Mouse (Mus musculus): Measurements from ENCODE around the gene Canx. TPM values are rescaled to one million over a fixed set of nuclear protein-coding genes. Genes with fewer than 3 reads are reported as not detected.
"Not testable (repeated sequence)": the region's sequence is repeated elsewhere in the genome, so short reads cannot be mapped to it uniquely, and the experiment has no call there.

Gene Canx
- 258 and 266 TPM in 2 replicates for polyA plus RNA-seq (2015; fragmentation: Nextera tagmentation; extraction: Ambion mirVana)

DNA sequence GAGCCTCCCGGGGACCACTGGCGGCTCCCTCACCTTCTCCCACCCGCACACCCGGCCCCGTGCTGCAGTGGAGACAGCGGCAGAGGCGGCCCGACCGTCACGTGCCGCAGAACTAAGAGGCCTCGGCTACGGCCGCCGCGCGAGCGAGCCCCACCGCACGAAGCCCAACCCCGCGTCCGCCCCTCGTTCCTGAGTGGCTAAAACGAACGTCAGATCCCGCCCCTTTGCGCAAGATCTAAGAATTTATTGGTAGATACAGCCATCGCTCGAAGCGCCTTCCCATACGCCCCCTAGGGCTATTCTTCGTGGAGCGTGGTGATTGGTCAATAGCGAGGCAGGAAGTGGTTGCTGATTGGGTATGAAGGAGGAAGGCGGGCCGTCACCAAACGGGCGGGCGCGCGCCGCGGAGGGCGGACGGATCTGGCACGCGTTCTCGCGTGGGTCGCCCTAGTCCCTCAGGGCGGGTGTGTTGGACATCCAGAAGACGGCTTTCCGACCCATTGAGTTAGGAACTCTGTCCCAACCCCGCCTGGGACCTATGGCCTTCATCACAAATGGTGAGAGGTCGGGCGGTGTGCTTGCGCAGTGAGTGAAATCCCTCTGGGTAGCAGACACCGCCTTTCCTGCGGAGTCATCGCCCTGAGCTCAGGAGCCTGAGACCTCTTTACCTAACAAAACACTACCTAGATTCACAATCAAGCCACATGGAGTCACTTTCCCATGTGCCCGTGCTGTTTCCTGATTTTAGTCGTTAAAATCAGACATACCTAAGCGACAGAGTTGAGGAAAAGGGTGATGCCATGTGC is at the start of gene Canx:
TSS of gene Canx (minus strand) at position 178 of the 806 bp plus-strand sequence.
- Histone ChIP-seq H3K9ac (peak within 1 kb of the TSS; percentile 93), H3K4me2 (peak within 1 kb of the TSS; percentile 68), H3K9me3 (no peaks in the 10 kb centered on the region), H3K27ac (peak within 1 kb of the TSS; percentile 92), H3K36me3 (replicated peaks) (no peaks in the 10 kb centered on the region), H3K27me3 (replicated peaks) (no peaks in the 10 kb centered on the region), H3K4me3 (peak within 1 kb of the TSS; percentile 83), H3K4me1 (peaks cover 42% of the 10 kb centered on the region)
- under 1% methylated on average over 64 of the region's 64 CpGs for WGBS
- ATAC-seq (replicated peaks), result peak; percentile 99

DNA sequence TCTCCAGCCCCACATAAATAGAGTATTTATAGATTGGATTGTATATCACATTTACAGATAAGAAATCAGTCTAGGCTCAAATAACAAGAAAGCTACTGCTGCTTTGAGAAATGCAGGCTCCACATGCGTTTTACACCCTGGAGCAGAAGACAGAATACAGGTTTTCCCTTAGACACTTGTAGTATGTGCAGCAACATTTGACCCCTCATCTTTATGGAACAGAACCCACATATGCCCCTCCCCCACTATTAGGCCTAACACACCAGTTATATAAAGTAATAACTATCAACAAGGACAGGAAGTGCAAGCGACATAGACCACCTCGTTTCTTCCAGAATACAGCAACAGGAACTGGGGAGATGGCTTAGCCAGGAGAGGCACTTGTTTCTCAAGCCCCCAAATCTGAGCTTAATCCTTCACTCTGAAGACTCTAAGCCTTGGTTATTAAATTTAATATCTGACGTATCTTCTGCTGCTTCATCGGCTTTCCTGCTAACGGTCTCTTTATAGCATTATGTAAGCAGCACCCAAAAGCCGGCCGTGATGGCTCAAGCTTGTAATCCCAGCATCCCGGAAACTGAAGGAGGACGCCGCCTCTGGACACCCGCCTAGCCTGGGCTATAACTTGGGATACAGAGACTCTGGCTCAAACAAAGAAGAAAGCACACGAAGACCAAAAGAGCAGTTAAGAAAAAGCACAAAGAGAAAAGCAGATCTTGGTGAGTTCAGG is 49.0 kb upstream of the Canx start:
- Histone ChIP-seq H3K27ac (no peak overlapping the region), H3K4me2 (no peak overlapping the region), H3K9me3 (no peaks in the 10 kb centered on the region), H3K4me3 (no peak overlapping the region), H3K9ac (no peak overlapping the region), H3K4me1 (peaks cover 33% of the 10 kb centered on the region), H3K36me3 (replicated peaks) (0 out of 2 replicates have a peak, but pooled peaks cover 2% of the 10 kb centered on the region), H3K27me3 (replicated peaks) (no peaks in the 10 kb centered on the region)
- WGBS, result 72% methylated on average over 13 of the region's 13 CpGs
- ATAC-seq (replicated peaks), result no peak

DNA sequence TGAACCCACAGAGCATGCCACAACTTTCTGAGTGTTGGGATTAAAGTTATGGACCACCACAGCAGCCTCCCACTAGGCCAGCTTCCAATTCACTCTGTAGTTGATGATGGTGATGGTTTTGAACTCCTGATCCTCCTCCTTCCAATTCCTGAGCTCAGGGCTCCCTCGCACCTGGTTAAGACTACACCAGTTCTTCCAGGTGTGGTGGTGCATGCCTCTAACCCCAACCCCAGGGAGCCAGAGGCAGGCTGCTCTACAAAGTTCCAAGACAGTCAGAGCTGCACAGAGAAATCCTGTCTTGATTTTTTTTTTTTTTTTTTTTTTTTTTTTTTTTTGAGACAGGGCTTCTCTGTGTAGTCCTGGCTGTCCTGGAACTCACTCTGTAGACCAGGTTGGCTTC is 48.1 kb upstream of the Canx start:
- no peak overlapping the region for H3K4me3 ChIP-seq
- no peak overlapping the region for H3K4me2 ChIP-seq
- H3K36me3 ChIP-seq (replicated peaks), result no peaks in the 10 kb centered on the region
- H3K4me1 ChIP-seq, result peaks cover 28% of the 10 kb centered on the region
- H3K9ac ChIP-seq, result no peak overlapping the region
- no peak overlapping the region for H3K27ac ChIP-seq
- ATAC-seq (replicated peaks), result no peak
- no peaks in the 10 kb centered on the region for H3K9me3 ChIP-seq
- no peaks in the 10 kb centered on the region for H3K27me3 ChIP-seq (replicated peaks)
- WGBS, result 100% methylated on average over 1 of the region's 1 CpGs

DNA sequence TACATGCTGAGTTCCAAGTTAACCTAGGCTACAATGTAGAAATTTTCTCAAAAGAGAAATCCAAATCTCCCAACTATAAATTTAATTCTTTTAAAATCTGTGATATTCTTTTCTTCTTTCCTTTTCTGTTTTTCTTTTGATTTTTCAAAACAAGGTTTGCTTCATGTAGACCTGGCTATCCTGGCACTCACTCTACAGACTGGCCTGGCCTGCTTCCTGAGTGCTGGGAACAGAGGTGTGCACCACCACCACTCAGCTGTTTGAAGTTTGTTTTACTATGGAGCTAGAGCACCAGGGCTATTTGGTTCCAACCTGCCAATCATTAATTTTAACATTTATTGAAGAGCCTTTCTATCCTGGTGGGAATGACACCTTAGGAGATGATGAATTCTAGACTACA is 47.6 kb upstream of the Canx start:
- H3K27ac ChIP-seq, result no peak overlapping the region
- ATAC-seq (replicated peaks), result no peak
- H3K4me2 ChIP-seq, result no peak overlapping the region
- H3K4me3 ChIP-seq, result no peak overlapping the region
- H3K36me3 ChIP-seq (replicated peaks), result no peaks in the 10 kb centered on the region
- H3K4me1 ChIP-seq, result peaks cover 28% of the 10 kb centered on the region
- H3K27me3 ChIP-seq (replicated peaks), result no peaks in the 10 kb centered on the region
- no peaks in the 10 kb centered on the region for H3K9me3 ChIP-seq
- no peak overlapping the region for H3K9ac ChIP-seq

DNA sequence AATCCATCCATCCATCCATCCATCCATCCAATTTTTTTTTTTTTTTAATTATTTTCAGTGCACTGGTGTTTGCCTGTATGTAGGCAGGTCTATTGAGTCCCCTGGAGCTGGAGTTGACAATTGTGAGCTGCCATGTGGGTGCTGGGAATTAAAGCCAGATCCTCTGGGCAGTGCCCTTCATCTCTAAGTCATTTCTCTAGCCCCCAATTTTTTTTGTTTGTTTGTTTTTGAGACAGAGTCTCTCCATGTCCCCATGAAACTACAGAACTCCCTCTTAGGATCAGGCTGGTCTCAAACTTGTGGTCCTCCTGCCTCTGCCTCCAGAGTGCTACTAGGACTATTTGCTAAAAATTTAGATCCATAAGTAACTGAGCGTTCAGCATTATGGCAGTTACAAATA is 46.4 kb upstream of the Canx start:
- Histone ChIP-seq H3K27me3 (replicated peaks) (no peaks in the 10 kb centered on the region), H3K4me2 (peak overlapping the region; percentile 63)
- 92% methylated on average over 1 of the region's 1 CpGs for WGBS

DNA sequence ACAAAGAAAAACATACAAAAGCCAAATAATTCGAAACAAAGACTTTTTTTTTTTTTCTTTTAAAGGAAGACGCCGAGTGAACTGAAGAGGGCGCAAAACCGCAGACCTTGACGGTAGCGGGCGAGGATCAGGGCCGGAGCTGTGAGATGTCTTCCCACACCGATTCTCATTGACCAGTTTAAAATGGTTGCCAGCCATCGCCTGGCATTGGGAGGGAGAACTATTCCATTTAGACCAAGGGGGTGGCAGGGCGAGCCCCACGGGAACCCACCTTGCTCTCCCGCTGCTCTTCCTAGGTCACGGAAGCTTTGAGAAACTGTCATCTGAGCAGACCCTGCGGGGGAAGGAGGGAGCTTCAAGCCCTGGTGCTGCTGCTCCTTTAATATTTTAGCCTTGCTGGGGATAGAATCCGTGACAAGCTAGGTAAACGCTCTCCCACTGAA is 45.9 kb upstream of the Canx start:
- peaks cover 24% of the 10 kb centered on the region for H3K4me1 ChIP-seq
- 1% methylated on average over 18 of the region's 18 CpGs for WGBS
- H3K27me3 ChIP-seq (replicated peaks), result no peaks in the 10 kb centered on the region
- no peaks in the 10 kb centered on the region for H3K36me3 ChIP-seq (replicated peaks)
- no peaks in the 10 kb centered on the region for H3K9me3 ChIP-seq
- H3K9ac ChIP-seq, result peak overlapping the region; percentile 69
- H3K27ac ChIP-seq, result peak overlapping the region; percentile 96
- peak overlapping the region; percentile 40 for H3K4me3 ChIP-seq
- ATAC-seq (replicated peaks), result peak; percentile 69
- H3K4me2 ChIP-seq, result peak overlapping the region; percentile 63

More for the DNA sequence above, 46.4 kb upstream of the Canx start:
- Histone ChIP-seq H3K4me1 (peaks cover 28% of the 10 kb centered on the region), H3K36me3 (replicated peaks) (no peaks in the 10 kb centered on the region), H3K27ac (peak overlapping the region; percentile 96), H3K4me3 (peak overlapping the region; percentile 40), H3K9me3 (no peaks in the 10 kb centered on the region), H3K9ac (peak overlapping the region; percentile 69; the same call in 1 of the 2 replicates)
- ATAC-seq (replicated peaks), result no peak

DNA sequence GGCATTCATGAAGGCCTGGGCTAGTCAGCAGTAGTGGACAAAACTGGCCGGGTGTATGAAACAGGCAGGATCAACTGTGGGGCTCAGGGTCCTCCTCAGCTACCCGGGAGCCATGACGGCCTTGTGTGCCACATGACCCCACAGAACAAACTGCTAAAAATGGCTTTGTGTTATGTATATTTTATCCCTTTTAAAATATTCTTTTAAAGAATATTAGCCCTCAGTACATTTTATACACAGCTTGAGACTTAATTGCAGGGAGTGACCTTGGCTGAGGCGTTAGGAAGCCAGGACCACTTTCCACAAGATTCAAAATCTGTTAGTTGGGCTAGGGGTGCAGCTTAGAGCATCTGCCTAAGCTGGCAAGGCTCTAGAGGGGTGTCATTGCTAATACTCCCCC is 45.5 kb upstream of the Canx start:
- Histone ChIP-seq H3K9me3 (no peaks in the 10 kb centered on the region), H3K4me2 (peak overlapping the region; percentile 63), H3K4me1 (peaks cover 19% of the 10 kb centered on the region), H3K36me3 (replicated peaks) (no peaks in the 10 kb centered on the region), H3K27ac (peak overlapping the region; percentile 96), H3K9ac (peak overlapping the region; percentile 69; the same call in 1 of the 2 replicates), H3K27me3 (replicated peaks) (no peaks in the 10 kb centered on the region), H3K4me3 (peak overlapping the region; percentile 40; the same call in 1 of the 2 replicates)
- ATAC-seq (replicated peaks), result peak; percentile 76
- 39% methylated on average over 4 of the region's 4 CpGs for WGBS

DNA sequence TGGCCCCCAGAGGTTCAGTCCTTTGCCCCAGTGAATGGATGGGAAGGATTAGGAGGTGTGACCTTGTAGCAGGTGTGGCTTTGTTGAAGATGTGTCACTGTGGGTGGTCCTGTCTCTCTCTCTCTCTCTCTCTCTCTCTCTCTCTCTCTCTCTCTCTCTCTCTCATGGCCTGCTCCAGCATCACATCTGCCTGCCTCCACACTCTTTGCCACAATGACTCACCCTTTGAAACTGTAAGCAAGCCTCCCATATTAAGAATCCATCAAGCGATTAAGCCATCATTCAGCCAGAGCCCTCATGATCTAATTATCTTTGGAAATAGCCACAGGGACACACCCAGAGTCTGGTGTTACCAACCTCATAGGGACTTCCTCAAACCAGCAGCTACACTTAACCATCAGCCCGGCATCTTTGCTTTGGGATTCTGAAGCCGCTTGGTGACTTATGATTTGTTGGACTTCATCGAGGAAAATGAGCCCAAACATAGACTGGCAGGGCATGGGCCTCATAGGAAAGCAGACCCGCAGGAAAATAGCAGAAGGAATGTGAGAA is 44.0 kb upstream of the Canx start:
- Histone ChIP-seq H3K27me3 (replicated peaks) (no peaks in the 10 kb centered on the region), H3K9me3 (no peaks in the 10 kb centered on the region), H3K4me2 (no peak overlapping the region), H3K27ac (no peak overlapping the region), H3K4me1 (peaks cover 18% of the 10 kb centered on the region), H3K4me3 (no peak overlapping the region), H3K36me3 (replicated peaks) (no peaks in the 10 kb centered on the region), H3K9ac (no peak overlapping the region)
- no peak for ATAC-seq (replicated peaks)
- WGBS, result 92% methylated on average over 5 of the region's 5 CpGs

DNA sequence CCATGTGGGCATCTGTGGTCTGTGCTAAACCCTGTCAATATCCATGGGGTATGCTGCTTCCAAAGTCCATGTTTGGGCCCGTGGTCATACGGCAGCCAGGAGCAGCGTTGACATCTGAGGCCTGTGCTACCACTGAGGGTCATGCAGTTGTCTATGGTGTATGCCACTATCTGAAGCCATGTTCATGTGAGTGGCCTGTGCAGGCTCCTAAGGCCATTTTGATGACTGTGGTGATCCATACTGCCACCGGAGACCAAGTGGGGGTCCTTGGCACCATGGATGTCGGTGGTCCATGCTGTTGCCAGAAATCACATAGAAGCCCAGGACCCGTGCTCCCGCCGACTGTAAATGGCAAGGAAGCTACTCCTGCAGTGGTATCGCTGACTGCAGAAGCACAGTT is 42.1 kb upstream of the Canx start:
- Histone ChIP-seq H3K9me3 (no peaks in the 10 kb centered on the region), H3K4me3 (no peak overlapping the region), H3K36me3 (replicated peaks) (no peaks in the 10 kb centered on the region), H3K4me1 (peaks cover 18% of the 10 kb centered on the region), H3K27ac (no peak overlapping the region), H3K9ac (no peak overlapping the region), H3K4me2 (no peak overlapping the region), H3K27me3 (replicated peaks) (no peaks in the 10 kb centered on the region)
- ATAC-seq (replicated peaks), result no peak
- WGBS, result 95% methylated on average over 9 of the region's 9 CpGs

DNA sequence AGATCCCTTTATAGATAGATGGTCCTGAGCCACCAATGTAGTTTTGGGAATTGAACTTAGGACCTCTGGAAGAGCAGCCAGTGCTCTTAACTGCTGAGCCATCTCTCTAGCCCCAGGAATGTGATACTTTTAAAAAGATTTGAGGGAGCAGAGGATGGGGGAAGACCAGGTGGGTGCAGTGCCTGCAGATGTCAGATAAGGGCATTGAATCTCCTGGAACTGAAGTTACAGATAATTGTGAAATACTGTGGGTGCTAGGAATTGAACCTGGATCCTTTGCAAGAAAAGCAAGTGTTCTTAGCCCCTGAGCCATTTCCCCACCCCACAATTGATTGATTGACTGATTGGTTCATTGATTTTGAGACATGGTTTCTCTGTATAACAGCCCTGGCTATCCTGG is 39.8 kb upstream of the Canx start:
- no peak overlapping the region for H3K4me3 ChIP-seq
- no peaks in the 10 kb centered on the region for H3K27me3 ChIP-seq (replicated peaks)
- no peaks in the 10 kb centered on the region for H3K36me3 ChIP-seq (replicated peaks)
- 0 out of 2 replicates have a peak, but pooled peaks cover under 1% of the 10 kb centered on the region for H3K4me1 ChIP-seq
- H3K27ac ChIP-seq, result no peak overlapping the region
- no peak for ATAC-seq (replicated peaks)
- H3K9me3 ChIP-seq, result no peaks in the 10 kb centered on the region
- no peak overlapping the region for H3K4me2 ChIP-seq
- no peak overlapping the region for H3K9ac ChIP-seq

DNA sequence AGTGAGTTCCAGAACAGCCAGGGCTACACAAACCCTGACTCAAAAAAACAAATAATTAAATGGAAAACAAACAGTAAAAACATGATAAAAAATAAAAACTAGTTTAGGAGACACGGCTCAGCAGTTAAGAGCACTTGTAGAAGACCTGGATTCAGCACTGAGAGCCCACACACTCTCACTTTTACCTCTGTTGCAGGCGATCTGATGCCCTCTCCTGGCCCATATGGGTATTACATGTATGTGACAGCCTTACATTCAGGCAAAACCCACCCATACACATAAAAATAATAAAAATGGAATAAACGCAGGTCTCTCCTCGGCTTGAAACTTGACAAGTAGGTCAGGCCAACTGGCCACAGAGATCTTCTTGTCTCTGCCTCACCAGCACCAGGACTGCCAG is 39.1 kb upstream of the Canx start:
- Histone ChIP-seq H3K9ac (no peak overlapping the region), H3K9me3 (no peaks in the 10 kb centered on the region), H3K36me3 (replicated peaks) (no peaks in the 10 kb centered on the region), H3K27ac (no peak overlapping the region), H3K4me3 (no peak overlapping the region), H3K27me3 (replicated peaks) (no peaks in the 10 kb centered on the region), H3K4me2 (no peak overlapping the region), H3K4me1 (no peaks in the 10 kb centered on the region)
- peak; percentile 78 for ATAC-seq (replicated peaks)
- 6% methylated on average over 4 of the region's 4 CpGs for WGBS

DNA sequence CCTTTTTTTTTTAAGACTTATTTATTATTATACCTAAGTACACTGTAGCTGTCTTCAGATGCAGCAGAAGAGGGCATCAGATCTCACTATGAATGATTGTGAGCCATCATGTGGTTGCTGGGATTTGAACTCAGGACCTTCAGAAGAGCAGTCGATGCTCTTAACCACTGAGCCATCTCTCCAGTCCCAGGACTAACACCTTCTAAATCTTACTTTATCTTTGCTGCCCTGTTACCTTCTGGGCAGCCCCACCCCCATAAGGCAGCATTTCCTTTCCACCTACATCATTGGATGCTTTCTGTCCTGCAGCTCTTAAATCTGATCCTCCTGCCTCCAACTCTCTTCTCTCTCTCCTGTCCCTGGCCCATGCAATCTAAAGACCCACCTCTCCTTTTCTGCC is 35.8 kb upstream of the Canx start:
- H3K4me1 ChIP-seq; H3K27me3 ChIP-seq (replicated peaks); ATAC-seq (replicated peaks); H3K4me3 ChIP-seq; H3K9ac ChIP-seq; H3K9me3 ChIP-seq; H3K4me2 ChIP-seq; H3K27ac ChIP-seq; H3K36me3 ChIP-seq (replicated peaks): not testable (repeated sequence)
- WGBS, result 88% methylated on average over 1 of the region's 1 CpGs
